In genomic region chr12:9519346-9519745, GRCm38 (mm10) we compare ENCODE assay signal across 10 mouse cellular contexts. TPM values are rescaled to one million over a fixed set of nuclear protein-coding genes. Genes with fewer than 3 reads are reported as not detected.
DNase-seq lines count a peak whose midpoint lies in the region; ATAC-seq and TF ChIP-seq lines count a peak whose summit lies in the region.
"Had no signal": no experiment of that assay in that cellular context is flagged by ENCODE, and none has a peak within 500 bp of the region (broad histone marks: within the 10 kb centered on the region; RNA-seq: fewer than 3 reads in every experiment).

No protein-coding gene starts in this region.

- H3K27me3 ChIP-seq in kidney, postnatal 0 days (ENCODE audit: insufficient read depth, low read length), result no peaks in the 10 kb centered on the region

- WGBS in kidney, postnatal 0 days, result 68% methylated on average over 3 of the region's 3 CpGs

- no peak overlapping the region for H3K27ac ChIP-seq in kidney, postnatal 0 days
- H3K27ac ChIP-seq: hindbrain, embryonic 10.5 days; macrophage had no signal

- DNase-seq in heart, postnatal 4 days, result peak; percentile 7
- no peak for DNase-seq in heart, postnatal 36 days
- peak; percentile 29 for DNase-seq in ovary, adult 18-20 months (ENCODE audit: low spot score)
- no peak for DNase-seq in ovary, postnatal 10 days (ENCODE audit: low spot score)
- peak; percentile 2 for DNase-seq in kidney, postnatal 0 days (ENCODE audit: low spot score)
- DNase-seq in urinary bladder, adult 18-20 months (ENCODE audit: low spot score in 2 of 2), result no peak
- DNase-seq: thymus, postnatal 25 days had no signal

- no peaks in the 10 kb centered on the region for H3K36me3 ChIP-seq in kidney, postnatal 0 days (ENCODE audit: insufficient read depth, low read length)
- H3K36me3 ChIP-seq: hindbrain, embryonic 10.5 days had no signal

- no peak overlapping the region for H3K9ac ChIP-seq in kidney, postnatal 0 days (ENCODE audit: low read depth, low read length)

- TF ChIP-seq CTCF in kidney, postnatal 0 days (IDR thresholded peaks at IDR 0.05; ENCODE audit: low read depth), result no peak

- H3K4me2 ChIP-seq in kidney, postnatal 0 days (ENCODE audit: low read length), result no peak overlapping the region

- ATAC-seq in kidney, postnatal 0 days (replicated peaks; ENCODE audit: low FRiP score, low read depth), result no peak
- no peak for ATAC-seq in erythroblast, adult 5-6 weeks (replicated peaks; ENCODE audit: low FRiP score, poor library complexity, severe bottlenecking)

- no peak overlapping the region for H3K4me3 ChIP-seq in kidney, postnatal 0 days (replicated peaks; ENCODE audit: low read depth, low read length)
- H3K4me3 ChIP-seq: hindbrain, embryonic 10.5 days had no signal

- H3K4me1 ChIP-seq in kidney, postnatal 0 days (replicated peaks; ENCODE audit: insufficient read depth, low read length), result no peaks in the 10 kb centered on the region
- H3K4me1 ChIP-seq: hindbrain, embryonic 10.5 days had no signal

- H3K9me3 ChIP-seq in kidney, postnatal 0 days (replicated peaks; ENCODE audit: low read length), result no peaks in the 10 kb centered on the region
- H3K9me3 ChIP-seq: hindbrain, embryonic 10.5 days had no signal

- intact Hi-C loops in heart, postnatal 36 days (cut with DNase I), result no loop called here

RNA-seq across cellular contexts. Expression of gene Osr1, which starts 50.6 kb away (rescaled TPM):
- total RNA-seq in heart, postnatal 4 days (2021), result 10 to 100 TPM; 12.1 to 12.3 TPM
- total RNA-seq in heart, postnatal 36 days (2021), result 1 to 10 TPM; 4.3 to 6.5 TPM
- 8.9 and 12.1 TPM in 2 replicates for polyA plus RNA-seq in kidney, postnatal 0 days (2015; fragmentation: Nextera tagmentation; extraction: Ambion mirVana)
- not detected in 2 replicates for total RNA-seq in erythroblast, adult 5-6 weeks (2015; ENCODE audit: low replicate concordance)
- total RNA-seq in erythroblast, adult 5-6 weeks (2017; ENCODE audit: low replicate concordance), result not detected in 2 replicates
- polyA plus RNA-seq: macrophage had no signal

Comparison
In these comparisons a context has a peak if more than half of its experiments do, and no peak if none do; other contexts are left out.
1. DNase-seq: peak in heart, postnatal 4 days (single experiment), ovary, adult 18-20 months (single experiment) and kidney, postnatal 0 days (single experiment); none in heart, postnatal 36 days (0 of 2), ovary, postnatal 10 days (single experiment) and urinary bladder, adult 18-20 months (0 of 2).
2. RNA of gene Osr1, which starts 50.6 kb away (total RNA-seq): 12.1 to 12.3 TPM in heart, postnatal 4 days and 4.3 to 6.5 TPM in heart, postnatal 36 days; not detected in erythroblast, adult 5-6 weeks; every median in the first group is over 4 times any median in the second.